Mouse (Mus musculus): ENCODE measurements around the gene Rnf145. TPM values are rescaled to one million over a fixed set of nuclear protein-coding genes. Genes with fewer than 3 reads are reported as not detected.

The Rnf145 gene
- polyA plus RNA-seq, 1 experiment from 2014 or later = 85.7 TPM

DNA sequence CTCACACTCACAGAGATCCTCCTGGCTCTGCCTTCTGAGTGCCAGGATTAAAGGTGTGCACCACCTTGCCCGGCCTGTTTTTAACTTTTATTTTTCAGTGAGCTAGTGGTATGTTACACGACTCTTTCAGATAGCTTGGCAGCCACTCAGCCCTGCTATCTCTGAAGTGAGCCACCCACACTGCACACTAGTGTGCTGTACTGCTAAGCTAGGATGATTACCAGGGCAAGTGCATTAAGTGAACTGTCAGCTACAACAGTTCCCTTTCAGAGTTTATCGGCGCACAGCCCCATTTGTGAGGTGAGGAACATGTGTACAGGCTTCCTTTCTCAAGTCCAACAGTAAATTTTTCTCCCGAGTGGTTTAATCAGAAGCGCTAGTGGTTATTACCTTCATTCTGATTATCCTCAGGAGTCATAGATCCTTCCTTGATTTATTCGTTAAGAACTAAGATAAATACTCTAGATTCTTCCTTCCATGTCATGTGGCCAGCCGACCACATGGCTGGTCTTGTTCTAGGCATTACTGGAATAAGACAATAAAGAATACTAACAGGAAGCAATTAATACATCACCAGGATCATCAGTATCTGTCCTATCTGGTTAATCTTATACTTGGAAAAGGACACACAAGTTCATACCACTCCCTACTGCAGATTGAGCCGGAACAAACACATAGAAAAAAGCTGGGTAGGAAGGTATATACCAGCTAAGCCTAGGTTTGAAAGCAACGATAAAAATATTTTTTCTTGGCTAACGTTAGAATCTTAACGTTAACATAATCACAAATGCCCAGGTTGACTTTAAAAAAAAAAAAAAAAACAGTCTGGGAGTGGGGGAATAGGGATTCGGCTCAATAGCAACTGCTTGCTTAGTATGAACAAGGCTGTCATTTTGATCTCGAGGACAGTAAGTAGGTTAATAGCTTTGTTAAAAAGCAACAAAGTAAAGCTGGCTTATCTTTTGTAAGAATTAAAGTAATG, 6.4 kb upstream of the Rnf145 start:
- Histone ChIP-seq H3K27me3 (ENCODE audit: insufficient read depth, low read length) (no peaks in the 10 kb centered on the region), H3K4me3 (ENCODE audit: low read depth, low read length) (no peak overlapping the region), H3K4me1 (ENCODE audit: insufficient read depth) (no peaks in the 10 kb centered on the region), H3K36me3 (ENCODE audit: insufficient read depth) (no peaks in the 10 kb centered on the region), H3K4me2 (no peak overlapping the region), H3K9ac (no peak overlapping the region), H3K9me3 (ENCODE audit: low read depth, low read length) (no peaks in the 10 kb centered on the region), H3K27ac (ENCODE audit: low read depth) (no peak overlapping the region; the same call in 1 of the 2 replicates)
- 65% methylated on average over 14 of the region's 14 CpGs for WGBS
- ATAC-seq (ENCODE audit: insufficient read depth) = no peak; the same call in 1 of the 2 replicates
- DNase-seq = no peak
- no peak for TF ChIP-seq CTCF (IDR thresholded peaks at IDR 0.05; ENCODE audit: low read depth)

DNA sequence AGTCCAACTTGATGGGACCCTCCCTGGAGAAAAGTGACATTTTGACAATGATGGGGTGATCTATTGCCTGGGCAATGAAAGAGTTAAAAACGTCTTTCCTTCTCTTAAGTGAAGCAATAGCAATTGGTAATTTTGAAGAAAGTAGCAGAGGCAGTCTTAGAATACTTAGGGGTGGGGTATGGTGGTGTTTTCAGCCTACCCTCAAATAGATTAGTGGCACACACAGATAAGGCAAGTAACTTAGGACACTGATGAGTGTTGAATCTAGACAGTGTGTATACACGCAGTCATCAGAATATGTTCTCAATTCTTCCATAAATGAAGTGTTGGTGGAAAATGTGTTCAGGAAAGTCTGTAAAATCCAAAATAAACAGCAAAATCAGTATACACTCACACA, 5.7 kb upstream of the Rnf145 start:
- Histone ChIP-seq H3K9ac (no peak overlapping the region), H3K4me1 (ENCODE audit: insufficient read depth) (peaks cover 3% of the 10 kb centered on the region; the same call in 1 of the 2 replicates), H3K27ac (ENCODE audit: low read depth) (no peak overlapping the region; the same call in 1 of the 2 replicates), H3K4me3 (ENCODE audit: low read depth, low read length) (no peak overlapping the region), H3K27me3 (ENCODE audit: insufficient read depth, low read length) (no peaks in the 10 kb centered on the region), H3K36me3 (ENCODE audit: insufficient read depth) (no peaks in the 10 kb centered on the region), H3K4me2 (no peak overlapping the region), H3K9me3 (ENCODE audit: low read depth, low read length) (no peaks in the 10 kb centered on the region)
- no peak for ATAC-seq (ENCODE audit: insufficient read depth)
- no peak for TF ChIP-seq CTCF (IDR thresholded peaks at IDR 0.05; ENCODE audit: low read depth)
- DNase-seq = no peak
- 54% methylated on average over 2 of the region's 2 CpGs for WGBS

DNA sequence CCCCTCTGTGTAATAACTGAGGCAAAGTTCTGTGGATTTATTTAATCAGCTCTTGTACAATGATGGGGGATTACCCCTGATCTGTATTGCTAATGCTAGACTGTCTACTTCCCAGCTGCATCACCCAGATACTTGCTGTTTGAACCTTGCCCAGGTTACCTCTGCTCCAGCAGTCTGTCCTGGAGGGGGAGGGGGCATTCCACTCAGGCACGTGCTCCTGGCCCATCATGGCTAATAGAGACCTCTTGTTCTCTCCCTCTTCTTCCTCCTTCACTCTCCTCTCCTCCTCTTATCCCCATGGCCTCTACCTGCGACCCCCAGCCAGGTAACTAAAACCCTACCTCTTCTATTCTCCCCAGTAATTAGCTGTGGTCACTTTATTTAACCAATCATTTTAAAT, 4.1 kb upstream of the Rnf145 start:
- Histone ChIP-seq H3K9me3 (ENCODE audit: low read depth, low read length) (no peaks in the 10 kb centered on the region), H3K4me2 (no peak overlapping the region), H3K9ac (no peak overlapping the region), H3K27me3 (ENCODE audit: insufficient read depth, low read length) (no peaks in the 10 kb centered on the region), H3K4me1 (ENCODE audit: insufficient read depth) (peaks cover 4% of the 10 kb centered on the region; the same call in 1 of the 2 replicates), H3K36me3 (ENCODE audit: insufficient read depth) (no peaks in the 10 kb centered on the region), H3K27ac (ENCODE audit: low read depth) (no peak overlapping the region), H3K4me3 (ENCODE audit: low read depth, low read length) (no peak overlapping the region)
- 40% methylated on average over 2 of the region's 2 CpGs for WGBS
- TF ChIP-seq CTCF (IDR thresholded peaks at IDR 0.05; ENCODE audit: low read depth) = no peak
- ATAC-seq (ENCODE audit: insufficient read depth) = no peak
- DNase-seq = no peak

DNA sequence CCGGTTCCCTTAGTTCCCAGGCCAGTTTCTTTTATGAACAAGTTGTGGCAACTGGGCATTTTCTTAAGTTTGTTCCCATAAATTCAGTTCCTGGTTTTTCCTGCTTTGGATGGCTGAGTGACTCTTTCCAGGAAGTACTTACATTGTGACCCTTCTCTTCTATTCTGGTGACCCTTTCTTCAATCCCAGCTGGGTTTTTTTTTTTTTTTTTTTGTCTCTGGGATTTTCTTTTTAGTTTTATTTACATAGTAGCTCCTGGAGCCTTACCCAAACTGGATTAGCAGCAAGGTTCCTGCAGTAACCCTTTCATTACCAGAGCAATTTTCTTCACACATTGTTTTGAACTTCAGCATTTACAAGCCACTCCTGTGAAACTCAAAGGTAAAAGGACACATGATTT, 2.4 kb upstream of the Rnf145 start:
- DNase-seq (peak; percentile 35), ATAC-seq (ENCODE audit: insufficient read depth) (no peak)
- 27% methylated on average over 1 of the region's 1 CpGs for WGBS

DNA sequence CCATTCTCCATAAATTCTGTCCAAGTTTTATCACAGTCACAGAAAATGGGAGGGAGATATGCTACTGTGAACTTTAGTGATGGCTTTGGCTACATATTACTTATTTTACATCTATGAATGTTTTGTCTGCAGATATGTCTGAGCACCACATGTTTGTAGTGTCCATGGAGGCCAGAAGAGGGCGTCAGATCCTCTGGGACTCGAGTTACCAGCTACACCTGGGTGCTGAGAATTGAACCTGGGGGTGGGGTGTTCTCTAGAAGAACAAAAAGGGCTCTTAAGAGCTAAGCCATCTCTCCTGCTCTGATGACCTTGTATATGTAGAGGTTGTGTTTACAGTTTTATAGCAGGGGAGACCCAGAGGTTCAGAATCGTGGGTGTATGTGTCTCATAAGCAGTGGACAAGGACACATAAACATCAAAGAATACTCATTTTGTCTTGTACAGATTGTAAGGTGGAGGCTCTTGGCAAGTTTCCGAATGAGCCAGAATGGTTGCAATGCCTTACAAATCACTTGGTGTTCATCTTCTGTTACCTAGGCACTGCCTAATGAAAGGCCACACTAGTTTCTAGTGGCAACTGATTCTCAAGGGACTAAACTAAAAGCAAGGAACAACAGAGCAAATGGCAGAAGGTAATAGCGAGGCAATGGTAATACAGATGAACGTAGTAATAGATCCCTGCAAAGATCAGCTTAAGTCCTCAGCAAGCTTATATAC, 1.0 kb upstream of the Rnf145 start:
- 47% methylated on average over 6 of the region's 6 CpGs for WGBS

More for the DNA sequence above, 2.4 kb upstream of the Rnf145 start:
- H3K4me3 ChIP-seq (ENCODE audit: low read depth, low read length) = no peak overlapping the region
- no peaks in the 10 kb centered on the region for H3K9me3 ChIP-seq (ENCODE audit: low read depth, low read length)
- peak overlapping the region; percentile 38 for H3K27ac ChIP-seq (ENCODE audit: low read depth)
- TF ChIP-seq CTCF (IDR thresholded peaks at IDR 0.05; ENCODE audit: low read depth) = no peak
- H3K4me2 ChIP-seq = no peak overlapping the region
- H3K4me1 ChIP-seq (ENCODE audit: insufficient read depth) = peaks cover 8% of the 10 kb centered on the region; the same call in 1 of the 2 replicates
- no peaks in the 10 kb centered on the region for H3K36me3 ChIP-seq (ENCODE audit: insufficient read depth)
- no peaks in the 10 kb centered on the region for H3K27me3 ChIP-seq (ENCODE audit: insufficient read depth, low read length)
- H3K9ac ChIP-seq = no peak overlapping the region

DNA sequence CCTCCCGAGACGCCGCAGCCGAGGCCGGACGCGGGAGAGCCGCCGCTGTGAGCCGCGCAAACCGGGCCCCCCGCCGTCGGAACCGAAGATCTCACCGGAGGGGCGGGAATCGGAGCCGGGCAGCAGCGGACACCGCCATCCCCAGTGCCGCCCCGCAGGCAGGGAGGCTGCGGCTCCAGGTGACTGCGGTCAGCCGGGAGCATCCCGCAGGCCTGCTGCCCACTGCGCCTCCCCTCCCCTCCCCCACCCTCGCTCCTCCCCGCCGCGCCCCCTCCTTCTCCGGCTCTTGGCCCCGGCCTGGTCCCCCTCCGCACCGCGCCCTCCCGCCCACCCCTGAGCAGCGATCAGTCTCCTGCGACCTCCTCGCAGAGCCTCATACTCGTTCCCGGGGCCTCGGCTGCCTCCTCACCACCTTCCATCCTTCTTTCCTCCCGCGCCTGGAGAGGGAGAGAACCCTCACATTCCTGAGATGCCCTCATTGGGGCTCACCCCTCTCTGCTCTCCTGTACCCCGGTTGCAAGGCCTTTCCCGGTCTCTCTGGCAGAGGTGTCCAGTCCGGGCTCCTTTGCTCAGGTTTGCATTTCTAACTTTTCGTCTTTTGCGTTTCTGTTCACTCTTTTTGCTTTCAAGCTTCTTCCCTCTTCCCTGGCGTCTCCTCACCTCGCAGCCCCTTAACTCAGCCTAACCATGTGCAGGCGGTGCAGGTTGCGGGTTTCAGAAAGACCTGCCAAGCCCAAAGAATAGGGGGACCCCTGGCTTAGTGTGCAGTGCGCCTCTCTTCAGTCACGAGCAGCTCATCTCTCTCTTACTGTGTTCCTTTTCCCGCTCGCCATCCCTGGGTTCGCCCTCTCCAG, 559 bp downstream of the Rnf145 start:
- WGBS = under 1% methylated on average over 54 of the region's 61 CpGs
- no peaks in the 10 kb centered on the region for H3K27me3 ChIP-seq (ENCODE audit: insufficient read depth, low read length)
- H3K27ac ChIP-seq (ENCODE audit: low read depth) = peak overlapping the region; percentile 95
- peak overlapping the region; percentile 88 for H3K9ac ChIP-seq
- no peak for TF ChIP-seq CTCF (IDR thresholded peaks at IDR 0.05; ENCODE audit: low read depth)
- DNase-seq = peak; percentile 46
- peak overlapping the region; percentile 86 for H3K4me2 ChIP-seq
- ATAC-seq (ENCODE audit: insufficient read depth) = peak; percentile 52
- H3K4me3 ChIP-seq (ENCODE audit: low read depth, low read length) = peak overlapping the region; percentile 94
- peaks cover 10% of the 10 kb centered on the region; the same call in 1 of the 2 replicates for H3K4me1 ChIP-seq (ENCODE audit: insufficient read depth)
- H3K36me3 ChIP-seq (ENCODE audit: insufficient read depth) = no peaks in the 10 kb centered on the region
- no peaks in the 10 kb centered on the region for H3K9me3 ChIP-seq (ENCODE audit: low read depth, low read length)

More for the DNA sequence above, 1.0 kb upstream of the Rnf145 start:
- DNase-seq (no peak), ATAC-seq (ENCODE audit: insufficient read depth) (no peak)
- TF ChIP-seq CTCF (IDR thresholded peaks at IDR 0.05; ENCODE audit: low read depth) = 0 out of 2 replicates have a peak, but pooled peaks have one; percentile 11
- Histone ChIP-seq H3K9me3 (ENCODE audit: low read depth, low read length) (no peaks in the 10 kb centered on the region), H3K4me1 (ENCODE audit: insufficient read depth) (peaks cover 10% of the 10 kb centered on the region; the same call in 1 of the 2 replicates), H3K36me3 (ENCODE audit: insufficient read depth) (no peaks in the 10 kb centered on the region), H3K9ac (no peak overlapping the region), H3K4me2 (peak overlapping the region; percentile 86), H3K4me3 (ENCODE audit: low read depth, low read length) (peak overlapping the region; percentile 94), H3K27me3 (ENCODE audit: insufficient read depth, low read length) (no peaks in the 10 kb centered on the region), H3K27ac (ENCODE audit: low read depth) (no peak overlapping the region)

Measured in lung, embryonic 14.5 days (tissue).